Mouse (Mus musculus) liver, embryonic 13.5 days (tissue): ENCODE results near the gene Map1lc3b. TPM values are rescaled to one million over a fixed set of nuclear protein-coding genes. Genes with fewer than 3 reads are reported as not detected.

Source experiments
- ATAC-seq: fragments of 200-750 bp; cut with Nextera tagmentation; 2 replicates; pipeline ENCODE4 v1.8.0; 2017; ENCODE audit warnings: low read depth, mild to moderate bottlenecking, moderate number of reproducible peaks, moderate library complexity
- DNase-seq: peaks from one replicate; pipeline ENCODE4 v3.0.0; 2022
- H3K27ac ChIP-seq: fragments of 300-500 bp; sonication (generic); 2 replicates; pipeline ENCODE4 v1.5.1; 2015; ENCODE audit warnings: moderate library complexity, mild to moderate bottlenecking, inconsistent platforms
- H3K27me3 ChIP-seq: fragments of 300-500 bp; sonication (generic); 2 replicates; pipeline ENCODE4 v1.6.1; 2015; ENCODE audit warnings: mild to moderate bottlenecking, inconsistent platforms
- H3K36me3 ChIP-seq: fragments of 300-500 bp; sonication (generic); 2 replicates; pipeline ENCODE4 v1.6.1; 2015; ENCODE audit warnings: mild to moderate bottlenecking, inconsistent platforms
- H3K4me1 ChIP-seq: fragments of 300-500 bp; sonication (generic); replicated peaks from 2 replicates; pipeline ENCODE4 v1.6.1; 2015; ENCODE audit warnings: inconsistent platforms
- H3K4me2 ChIP-seq: fragments of 300-500 bp; sonication (generic); 2 replicates; pipeline ENCODE4 v1.6.1; 2015; ENCODE audit warnings: inconsistent platforms, mild to moderate bottlenecking, moderate library complexity
- H3K4me3 ChIP-seq: fragments of 300-500 bp; sonication (generic); replicated peaks from 2 replicates; pipeline ENCODE4 v1.5.1; 2015; ENCODE audit warnings: mild to moderate bottlenecking, inconsistent platforms
- H3K9ac ChIP-seq: fragments of 300-500 bp; sonication (generic); 2 replicates; pipeline ENCODE4 v1.6.1; 2015; ENCODE audit warnings: mild to moderate bottlenecking, inconsistent platforms
- H3K9me3 ChIP-seq: fragments of 300-500 bp; sonication (generic); replicated peaks from 2 replicates; pipeline ENCODE4 v1.6.1; 2016; ENCODE audit warnings: inconsistent platforms
- WGBS: fragments of 180-500 bp; shearing (Covaris S2); methylation state at CpG from one replicate; pipeline ENCODE4 v1.1.7; 2015; ENCODE audit not compliant: insufficient replicate concordance; 5-methylcytosine and 5-hydroxymethylcytosine counted together
- polyA plus RNA-seq: library from polyadenylated mRNA; unstranded; fragments of >200 nt; fragmentation: Nextera tagmentation; extraction: Ambion mirVana; gene quantifications from 2 replicates; pipeline ENCODE4 v1.2.1, GENCODE M21; 2015

Map1lc3b gene
- 135 and 144 TPM in 2 replicates for polyA plus RNA-seq

- peaks cover 29% of the 10 kb centered on the region for H3K36me3 ChIP-seq
- peak within 1 kb of the TSS; percentile 87 for H3K4me2 ChIP-seq
- WGBS, result under 1% methylated on average over 94 of the region's 94 CpGs
- H3K4me1 ChIP-seq, result peaks cover 69% of the 10 kb centered on the region
- no peaks in the 10 kb centered on the region for H3K9me3 ChIP-seq
- no peaks in the 10 kb centered on the region for H3K27me3 ChIP-seq
- DNase-seq, result peak; percentile 93
- H3K9ac ChIP-seq, result peak within 1 kb of the TSS; percentile 96
- peak within 1 kb of the TSS; percentile 97 for H3K27ac ChIP-seq
- peak within 1 kb of the TSS; percentile 99 for H3K4me3 ChIP-seq
- ATAC-seq, result peak; percentile 73
These were observed at the start of gene Map1lc3b for GRCm38 (mm10) chr8:121590203-121591177. Gene Map1lc3b, plus strand, starts transcription at chr8:121590361.

- Histone ChIP-seq H3K9me3 (no peaks in the 10 kb centered on the region; the same call in 1 of the 2 replicates), H3K9ac (no peak overlapping the region), H3K4me3 (no peak overlapping the region), H3K4me1 (no peaks in the 10 kb centered on the region), H3K4me2 (no peak overlapping the region), H3K27ac (no peak overlapping the region), H3K36me3 (no peaks in the 10 kb centered on the region), H3K27me3 (peaks cover 12% of the 10 kb centered on the region)
- WGBS, result 61% methylated on average over 19 of the region's 19 CpGs
- no peak for DNase-seq
- no peak for ATAC-seq
These were observed 48.3 kb upstream of the Map1lc3b start for GRCm38 (mm10) chr8:121541862-121542261.

DNA sequence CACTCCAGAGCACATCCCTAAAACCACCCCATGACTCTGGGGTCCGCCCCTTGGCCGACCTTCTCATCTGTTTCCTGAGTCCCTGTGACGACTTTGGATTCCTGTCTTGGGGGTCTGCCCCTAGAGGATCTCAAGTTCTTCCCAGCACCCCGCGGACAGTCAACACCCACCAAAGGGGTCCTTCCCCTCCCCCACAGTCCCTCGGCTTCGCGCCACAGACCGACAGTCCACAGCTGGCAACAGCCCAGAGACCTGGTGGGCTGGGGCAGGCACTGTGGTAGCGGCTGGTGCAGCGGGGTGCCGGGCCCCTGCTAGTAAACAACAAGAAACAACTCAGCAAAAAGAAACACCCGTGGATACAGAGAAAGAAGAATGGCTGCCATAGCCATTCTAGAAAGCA lies 47.3 kb upstream of the Map1lc3b start:
- Histone ChIP-seq H3K9ac (no peak overlapping the region), H3K27ac (no peak overlapping the region), H3K27me3 (peaks cover 12% of the 10 kb centered on the region), H3K4me1 (no peaks in the 10 kb centered on the region), H3K9me3 (no peaks in the 10 kb centered on the region; the same call in 1 of the 2 replicates), H3K4me2 (no peak overlapping the region), H3K4me3 (no peak overlapping the region), H3K36me3 (no peaks in the 10 kb centered on the region)
- WGBS, result 67% methylated on average over 13 of the region's 13 CpGs
- no peak for DNase-seq
- no peak for ATAC-seq

DNA sequence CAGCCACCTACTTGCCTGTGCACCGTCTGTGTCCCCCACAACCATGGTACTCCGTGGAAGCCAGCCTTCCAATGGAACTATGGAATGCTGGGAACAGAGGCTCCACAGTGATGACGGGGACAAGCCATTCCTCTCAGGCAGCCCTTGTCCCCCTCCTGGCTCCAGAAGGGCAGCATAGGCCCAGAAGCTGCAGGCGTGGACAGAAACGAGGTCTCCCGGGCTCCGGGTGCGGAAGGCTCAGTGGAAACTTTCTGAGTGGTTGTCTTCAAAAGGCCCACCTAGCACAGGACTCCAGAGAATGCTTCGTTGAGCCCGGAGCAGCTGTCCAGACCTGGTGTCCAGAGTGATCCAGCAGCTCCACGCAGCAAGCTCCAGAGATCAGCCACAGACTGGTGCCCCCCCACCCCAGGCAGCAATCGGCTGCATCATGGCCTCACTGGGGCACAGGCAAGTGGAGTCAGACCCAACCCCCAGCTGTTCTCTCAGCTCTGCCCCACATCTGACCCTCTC lies 45.8 kb upstream of the Map1lc3b start, which contains the start of gene 1700018B08Rik:
1700018B08Rik (minus strand) TSS at position 45 of the 510 bp plus-strand sequence.
- ATAC-seq (no peak), DNase-seq (no peak)
- Histone ChIP-seq H3K4me3 (no peak within 1 kb of the TSS), H3K9ac (no peak within 1 kb of the TSS), H3K36me3 (no peaks in the 10 kb centered on the region), H3K27me3 (peaks cover 9% of the 10 kb centered on the region; the same call in 1 of the 2 replicates), H3K4me2 (no peak within 1 kb of the TSS), H3K4me1 (no peaks in the 10 kb centered on the region), H3K27ac (no peak within 1 kb of the TSS), H3K9me3 (no peaks in the 10 kb centered on the region; the same call in 1 of the 2 replicates)
- 61% methylated on average over 12 of the region's 12 CpGs for WGBS

GRCm38 (mm10) chr8:121544936-121545335 lies 45.2 kb upstream of the Map1lc3b start:
- Histone ChIP-seq H3K9ac (no peak overlapping the region), H3K27ac (no peak overlapping the region), H3K4me1 (no peaks in the 10 kb centered on the region), H3K4me3 (no peak overlapping the region), H3K4me2 (no peak overlapping the region), H3K9me3 (no peaks in the 10 kb centered on the region; the same call in 1 of the 2 replicates), H3K27me3 (peaks cover 9% of the 10 kb centered on the region; the same call in 1 of the 2 replicates), H3K36me3 (no peaks in the 10 kb centered on the region)
- 43% methylated on average over 11 of the region's 11 CpGs for WGBS
- ATAC-seq, result no peak
- DNase-seq, result no peak

DNA sequence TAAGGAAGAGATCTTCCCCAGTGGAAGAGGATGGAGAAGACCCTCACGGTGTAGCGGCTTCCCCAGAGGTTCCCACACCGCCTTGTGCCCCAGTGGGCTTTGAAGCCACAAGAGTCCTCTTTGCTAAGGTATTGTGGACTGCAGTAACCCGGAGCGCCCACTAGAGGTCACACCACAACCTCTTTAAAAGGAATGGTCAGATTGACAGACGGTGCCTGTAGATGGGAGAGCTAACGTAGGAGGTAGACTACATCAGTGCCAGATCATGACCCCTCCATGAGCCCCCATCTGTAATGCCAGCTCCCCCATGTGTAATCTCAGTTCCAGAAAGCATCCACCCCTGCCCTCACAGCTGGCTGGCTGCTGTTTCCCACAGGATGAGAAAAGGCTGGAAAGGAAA lies 43.0 kb upstream of the Map1lc3b start:
- H3K4me3 ChIP-seq, result no peak overlapping the region
- peak; percentile 41; the same call in 1 of the 2 replicates for ATAC-seq
- WGBS, result 4% methylated on average over 7 of the region's 7 CpGs
- H3K9ac ChIP-seq, result no peak overlapping the region
- H3K9me3 ChIP-seq, result no peaks in the 10 kb centered on the region; the same call in 1 of the 2 replicates
- DNase-seq, result peak; percentile 57
- no peak overlapping the region for H3K27ac ChIP-seq
- H3K4me2 ChIP-seq, result no peak overlapping the region
- no peaks in the 10 kb centered on the region for H3K4me1 ChIP-seq
- peaks cover 20% of the 10 kb centered on the region for H3K36me3 ChIP-seq
- peaks cover 9% of the 10 kb centered on the region; the same call in 1 of the 2 replicates for H3K27me3 ChIP-seq

DNA sequence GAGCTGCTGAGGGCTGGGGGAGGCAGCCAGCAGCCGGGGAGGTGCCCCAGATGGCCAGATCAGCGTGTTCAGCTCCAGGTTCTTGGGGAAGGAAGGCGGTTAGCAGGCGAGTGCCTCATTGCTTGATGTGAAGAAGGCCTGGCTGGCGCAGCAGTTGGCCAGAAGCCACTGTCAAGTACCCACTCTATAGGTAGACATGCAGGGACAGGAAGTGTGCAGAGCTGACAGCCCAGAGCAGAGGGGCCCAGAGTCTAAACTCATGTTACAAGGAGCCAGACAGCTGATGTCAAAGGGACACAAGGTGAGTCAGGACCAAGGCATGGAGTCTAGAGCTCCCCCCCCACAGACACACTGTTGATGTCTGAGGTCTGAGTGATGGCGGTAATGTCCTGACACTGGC lies 40.1 kb upstream of the Map1lc3b start:
- peaks cover 49% of the 10 kb centered on the region for H3K36me3 ChIP-seq
- H3K4me3 ChIP-seq, result no peak overlapping the region
- no peaks in the 10 kb centered on the region for H3K9me3 ChIP-seq
- no peak overlapping the region for H3K4me2 ChIP-seq
- 82% methylated on average over 6 of the region's 6 CpGs for WGBS
- H3K27me3 ChIP-seq, result peaks cover 6% of the 10 kb centered on the region; the same call in 1 of the 2 replicates
- DNase-seq, result no peak
- no peaks in the 10 kb centered on the region for H3K4me1 ChIP-seq
- H3K27ac ChIP-seq, result no peak overlapping the region
- no peak for ATAC-seq
- H3K9ac ChIP-seq, result no peak overlapping the region

- Histone ChIP-seq H3K9me3 (no peaks in the 10 kb centered on the region), H3K36me3 (peaks cover 58% of the 10 kb centered on the region), H3K27ac (no peak overlapping the region), H3K4me2 (no peak overlapping the region), H3K4me1 (no peaks in the 10 kb centered on the region), H3K27me3 (no peaks in the 10 kb centered on the region), H3K9ac (no peak overlapping the region), H3K4me3 (no peak overlapping the region)
- ATAC-seq, result no peak
- WGBS, result 73% methylated on average over 24 of the region's 24 CpGs
- no peak for DNase-seq
These were observed 38.8 kb upstream of the Map1lc3b start for GRCm38 (mm10) chr8:121551065-121551985.

- H3K4me1 ChIP-seq, result no peaks in the 10 kb centered on the region
- no peak overlapping the region for H3K4me2 ChIP-seq
- 83% methylated on average over 9 of the region's 9 CpGs for WGBS
- H3K4me3 ChIP-seq, result no peak overlapping the region
- DNase-seq, result no peak
- no peak overlapping the region for H3K27ac ChIP-seq
- no peaks in the 10 kb centered on the region for H3K27me3 ChIP-seq
- ATAC-seq, result no peak
- no peaks in the 10 kb centered on the region for H3K9me3 ChIP-seq
- H3K9ac ChIP-seq, result no peak overlapping the region
- peaks cover 59% of the 10 kb centered on the region for H3K36me3 ChIP-seq
These were observed 37.7 kb upstream of the Map1lc3b start for GRCm38 (mm10) chr8:121552506-121552905.

- Histone ChIP-seq H3K27me3 (no peaks in the 10 kb centered on the region), H3K9me3 (no peaks in the 10 kb centered on the region), H3K27ac (no peak overlapping the region), H3K4me1 (no peaks in the 10 kb centered on the region), H3K9ac (no peak overlapping the region), H3K4me2 (no peak overlapping the region), H3K4me3 (no peak overlapping the region), H3K36me3 (peaks cover 71% of the 10 kb centered on the region)
- WGBS, result 88% methylated on average over 32 of the region's 32 CpGs
- DNase-seq (no peak), ATAC-seq (no peak)
These were observed 36.2 kb upstream of the Map1lc3b start for GRCm38 (mm10) chr8:121553831-121554475.
